In the genomic region with DNA sequence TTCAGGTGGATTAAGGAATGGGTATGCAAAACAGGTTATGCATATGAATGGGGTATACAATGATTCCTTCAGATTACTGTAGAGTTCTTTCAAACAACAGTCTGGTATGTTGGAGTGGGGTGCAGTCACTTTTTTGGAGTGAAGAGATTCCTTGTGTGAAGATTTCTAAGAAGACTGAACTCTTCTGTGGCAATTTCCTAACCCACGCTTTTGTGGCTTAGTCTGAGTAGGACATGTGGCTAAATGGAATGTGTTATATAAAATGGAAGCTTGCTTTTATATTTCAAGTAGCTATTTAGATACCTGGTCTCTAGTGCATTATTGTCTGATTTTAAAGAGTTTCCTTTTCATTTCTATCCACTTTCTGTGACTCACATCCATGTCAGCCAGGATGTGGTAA, we compare ENCODE assay signal across 17 mouse cellular contexts.
A peak's percentile ranks its signal among the peaks of the same experiment; 100 is the strongest.
DNase-seq lines count a peak whose midpoint lies in the region.
"Had no signal": no experiment of that assay in that cellular context is flagged by ENCODE, and none has a peak within 500 bp of the region (broad histone marks: within the 10 kb centered on the region; RNA-seq: fewer than 3 reads in every experiment).

No protein-coding gene starts in this region.

- peak; percentile 5 for DNase-seq in right cerebral cortex, adult 18-20 months
- DNase-seq in right cerebral cortex, postnatal 14 days, result no peak
- peak; percentile 26 for DNase-seq in NIH3T3 (ENCODE audit: low read depth)
- DNase-seq in brain, adult 2 months (ENCODE audit: low read depth, low spot score), result peak; percentile 9
- DNase-seq in cerebellum, adult 18-20 months, result no peak
- no peak for DNase-seq in cerebellum, adult 9-11 months
- no peak for DNase-seq in retina, postnatal 1 day
- DNase-seq: adrenal gland, adult 8-10 months; adrenal gland, postnatal 25 days; cerebellum, adult 11 months; cerebellum, adult 8-10 months; cerebellum, postnatal 14 days; gastrocnemius, postnatal 25 days; heart, adult 18-20 months; heart, postnatal 10 days; heart, postnatal 36 days; kidney, adult 18-20 months had no signal

Comparison
In these comparisons a context has a peak if more than half of its experiments do, and no peak if none do; other contexts are left out.
1. DNase-seq: peak in right cerebral cortex, adult 18-20 months (single experiment), NIH3T3 (single experiment) and brain, adult 2 months (single experiment); none in right cerebral cortex, postnatal 14 days (single experiment), cerebellum, adult 18-20 months (0 of 2), cerebellum, adult 9-11 months (single experiment) and retina, postnatal 1 day (single experiment).